Mouse (Mus musculus): Measurements from ENCODE around the gene Gm20441. TPM values are rescaled to one million over a fixed set of nuclear protein-coding genes. Genes with fewer than 3 reads are reported as not detected.
A peak's percentile ranks its signal among the peaks of the same experiment; 100 is the strongest.
"Not testable (repeated sequence)": the region's sequence is repeated elsewhere in the genome, so short reads cannot be mapped to it uniquely, and the experiment has no call there.

Gene Gm20441
- total and polyA plus RNA-seq, 2 experiments: 0.80 TPM; not detected in 1

- no peak overlapping the region for H3K27ac ChIP-seq (replicated peaks; ENCODE audit: insufficient read depth, low read depth, low read length)
- no peaks in the 10 kb centered on the region for H3K36me3 ChIP-seq (ENCODE audit: control insufficient read depth, insufficient read depth, low read length)
- DNase-seq (ENCODE audit: extremely low read depth, low read depth, low spot score): no peak
- no peaks in the 10 kb centered on the region for H3K27me3 ChIP-seq (ENCODE audit: control insufficient read depth, insufficient read depth, low read length)
- H3K9ac ChIP-seq (ENCODE audit: low read depth, low read length): no peak overlapping the region
- WGBS: 93% methylated on average over 2 of the region's 2 CpGs
- H3K79me2 ChIP-seq (ENCODE audit: control insufficient read depth, insufficient read depth, low read length): no peaks in the 10 kb centered on the region
- TF ChIP-seq CTCF (IDR thresholded peaks at IDR 0.05; ENCODE audit: low read depth, low read length) (no peak), POLR2A (IDR thresholded peaks at IDR 0.05; ENCODE audit: extremely low read depth, insufficient read depth, low read length) (no peak)
- peaks cover 16% of the 10 kb centered on the region for H3K4me1 ChIP-seq (ENCODE audit: control insufficient read depth, insufficient read depth, low read length)
- H3K4me3 ChIP-seq (ENCODE audit: insufficient read depth, low read depth, low read length): no peak overlapping the region
These were observed 2.9 kb downstream of the Gm20441 start for GRCm38 (mm10) chr10:75777885-75778284.

GRCm38 (mm10) chr10:75776562-75776961, 4.2 kb downstream of the Gm20441 start:
- peaks cover 13% of the 10 kb centered on the region for H3K4me1 ChIP-seq (ENCODE audit: control insufficient read depth, insufficient read depth, low read length)
- no peaks in the 10 kb centered on the region for H3K27me3 ChIP-seq (ENCODE audit: control insufficient read depth, insufficient read depth, low read length)
- no peaks in the 10 kb centered on the region for H3K79me2 ChIP-seq (ENCODE audit: control insufficient read depth, insufficient read depth, low read length)
- H3K27ac ChIP-seq (replicated peaks; ENCODE audit: insufficient read depth, low read depth, low read length): no peak overlapping the region
- DNase-seq (ENCODE audit: extremely low read depth, low read depth, low spot score): no peak
- H3K36me3 ChIP-seq (ENCODE audit: control insufficient read depth, insufficient read depth, low read length): no peaks in the 10 kb centered on the region
- WGBS: 94% methylated on average over 6 of the region's 6 CpGs
- TF ChIP-seq POLR2A (IDR thresholded peaks at IDR 0.05; ENCODE audit: extremely low read depth, insufficient read depth, low read length) (no peak), CTCF (IDR thresholded peaks at IDR 0.05; ENCODE audit: low read depth, low read length) (no peak)
- no peak overlapping the region for H3K9ac ChIP-seq (ENCODE audit: low read depth, low read length)
- H3K4me3 ChIP-seq (ENCODE audit: insufficient read depth, low read depth, low read length): no peak overlapping the region

GRCm38 (mm10) chr10:75774587-75774986, 6.2 kb downstream of the Gm20441 start:
- Histone ChIP-seq H3K79me2 (ENCODE audit: control insufficient read depth, insufficient read depth, low read length) (no peaks in the 10 kb centered on the region), H3K4me1 (ENCODE audit: control insufficient read depth, insufficient read depth, low read length) (peaks cover 4% of the 10 kb centered on the region; the same call in 1 of the 2 replicates)
- no peak for TF ChIP-seq POLR2A (IDR thresholded peaks at IDR 0.05; ENCODE audit: extremely low read depth, insufficient read depth, low read length)
- no peak for TF ChIP-seq CTCF (IDR thresholded peaks at IDR 0.05; ENCODE audit: low read depth, low read length)

DNA sequence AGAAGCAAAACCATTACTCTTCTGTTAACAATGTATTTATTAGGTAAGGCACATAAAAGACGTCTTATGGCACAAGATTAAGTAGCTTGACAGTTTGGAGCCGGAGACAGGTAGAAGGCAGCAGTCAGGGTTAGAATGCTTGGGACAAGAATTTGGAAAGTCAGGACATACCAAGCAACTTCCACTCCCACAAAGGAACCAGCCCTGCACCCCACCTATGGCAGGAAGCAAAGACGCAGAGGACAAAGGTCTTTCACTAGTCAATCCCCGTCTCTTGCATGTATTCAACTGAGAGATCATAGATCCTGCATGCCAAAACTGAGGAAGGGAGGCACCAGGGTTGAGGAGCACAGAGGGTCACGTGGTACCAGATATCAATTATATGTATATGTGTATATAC, 6.7 kb downstream of the Gm20441 start:
- no peak for TF ChIP-seq POLR2A (IDR thresholded peaks at IDR 0.05; ENCODE audit: extremely low read depth, insufficient read depth, low read length)
- TF ChIP-seq CTCF (IDR thresholded peaks at IDR 0.05; ENCODE audit: low read depth, low read length): no peak
- WGBS: 90% methylated on average over 5 of the region's 5 CpGs
- H3K9ac ChIP-seq (ENCODE audit: low read depth, low read length): no peak overlapping the region
- no peaks in the 10 kb centered on the region for H3K79me2 ChIP-seq (ENCODE audit: control insufficient read depth, insufficient read depth, low read length)
- no peak overlapping the region for H3K27ac ChIP-seq (replicated peaks; ENCODE audit: insufficient read depth, low read depth, low read length)
- H3K4me1 ChIP-seq (ENCODE audit: control insufficient read depth, insufficient read depth, low read length): no peaks in the 10 kb centered on the region
- no peak overlapping the region for H3K4me3 ChIP-seq (ENCODE audit: insufficient read depth, low read depth, low read length)
- no peaks in the 10 kb centered on the region for H3K27me3 ChIP-seq (ENCODE audit: control insufficient read depth, insufficient read depth, low read length)
- H3K36me3 ChIP-seq (ENCODE audit: control insufficient read depth, insufficient read depth, low read length): peaks cover 5% of the 10 kb centered on the region
- DNase-seq (ENCODE audit: extremely low read depth, low read depth, low spot score): no peak

More at GRCm38 (mm10) chr10:75774587-75774986, 6.2 kb downstream of the Gm20441 start:
- 92% methylated on average over 9 of the region's 9 CpGs for WGBS
- Histone ChIP-seq H3K36me3 (ENCODE audit: control insufficient read depth, insufficient read depth, low read length) (peaks cover 5% of the 10 kb centered on the region), H3K27ac (replicated peaks; ENCODE audit: insufficient read depth, low read depth, low read length) (no peak overlapping the region), H3K27me3 (ENCODE audit: control insufficient read depth, insufficient read depth, low read length) (no peaks in the 10 kb centered on the region), H3K4me3 (ENCODE audit: insufficient read depth, low read depth, low read length) (no peak overlapping the region), H3K9ac (ENCODE audit: low read depth, low read length) (no peak overlapping the region)
- no peak for DNase-seq (ENCODE audit: extremely low read depth, low read depth, low spot score)

- Histone ChIP-seq H3K4me3 (ENCODE audit: insufficient read depth, low read depth, low read length) (peak within 1 kb of the TSS; percentile 79), H3K9ac (ENCODE audit: low read depth, low read length) (peak within 1 kb of the TSS; percentile 86), H3K36me3 (ENCODE audit: control insufficient read depth, insufficient read depth, low read length) (peaks cover 5% of the 10 kb centered on the region), H3K27me3 (ENCODE audit: control insufficient read depth, insufficient read depth, low read length) (no peaks in the 10 kb centered on the region), H3K27ac (replicated peaks; ENCODE audit: insufficient read depth, low read depth, low read length) (peak within 1 kb of the TSS; percentile 86), H3K79me2 (ENCODE audit: control insufficient read depth, insufficient read depth, low read length) (no peaks in the 10 kb centered on the region), H3K4me1 (ENCODE audit: control insufficient read depth, insufficient read depth, low read length) (no peaks in the 10 kb centered on the region)
- under 1% methylated on average over 47 of the region's 47 CpGs for WGBS
- peak; percentile 95 for DNase-seq (ENCODE audit: extremely low read depth, low read depth, low spot score)
- TF ChIP-seq CTCF (IDR thresholded peaks at IDR 0.05; ENCODE audit: low read depth, low read length): peak; percentile 61
- peak; percentile 96 for TF ChIP-seq POLR2A (IDR thresholded peaks at IDR 0.05; ENCODE audit: extremely low read depth, insufficient read depth, low read length)
These were observed 7.7 kb downstream of the Gm20441 start, which contains the start of gene Ddt for GRCm38 (mm10) chr10:75772795-75773664. Gene Ddt (minus strand): TSS chr10:75773414.

DNA sequence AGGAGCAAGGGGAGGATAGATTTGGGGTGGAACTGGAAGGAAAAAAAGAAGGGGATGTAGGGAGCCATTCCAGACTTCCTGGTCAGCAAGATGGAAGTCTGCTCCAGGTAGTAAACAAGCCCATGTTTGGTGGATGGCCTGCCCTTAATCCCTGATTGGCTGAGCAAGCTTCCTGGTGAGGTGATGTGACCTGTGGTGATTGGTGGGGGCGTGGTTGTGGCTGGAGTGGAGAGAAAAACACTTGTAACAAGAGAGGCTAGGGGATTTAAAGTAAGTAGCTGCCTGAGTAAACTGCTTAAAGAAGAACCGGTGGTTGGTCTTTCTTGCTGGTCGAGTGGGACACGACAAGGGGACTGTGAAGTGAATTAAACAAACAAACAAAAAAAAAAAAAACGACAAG, 13.0 kb downstream of the Gm20441 start:
- H3K4me3 ChIP-seq (ENCODE audit: insufficient read depth, low read depth, low read length); H3K27ac ChIP-seq (replicated peaks; ENCODE audit: insufficient read depth, low read depth, low read length); H3K4me1 ChIP-seq (ENCODE audit: control insufficient read depth, insufficient read depth, low read length); H3K79me2 ChIP-seq (ENCODE audit: control insufficient read depth, insufficient read depth, low read length); H3K36me3 ChIP-seq (ENCODE audit: control insufficient read depth, insufficient read depth, low read length); H3K9ac ChIP-seq (ENCODE audit: low read depth, low read length); DNase-seq (ENCODE audit: extremely low read depth, low read depth, low spot score); H3K27me3 ChIP-seq (ENCODE audit: control insufficient read depth, insufficient read depth, low read length): not testable (repeated sequence)
- 59% methylated on average over 5 of the region's 5 CpGs for WGBS
